Mouse (Mus musculus) CH12.LX (cell line): ENCODE measurements at regions not wholly inside any gene's neighbourhood (a gene's known extent, or its start where the extent isn't known, plus 50 kb on each side); places are given as distances from the start of the nearest gene placed in this dataset.

Experiments used
- DNase-seq: peaks from one replicate; pipeline ENCODE4 v3.0.0-alpha.2; 2013; ENCODE audit errors: extremely low read depth
- H3K27ac ChIP-seq: 2 replicates; pipeline ENCODE4 v1.5.1; 2012; ENCODE audit warnings: low read depth, mild to moderate bottlenecking, control low read depth, moderate library complexity; ENCODE audit not compliant: insufficient read depth
- H3K27me3 ChIP-seq: replicated peaks from 2 replicates; pipeline ENCODE3; 2012; ENCODE audit warnings: inconsistent platforms
- H3K36me3 ChIP-seq, 2 experiments: replicated peaks in 1 of 2; 2 replicates each; pipeline versions ENCODE3 to v1.6.1; 2012; ENCODE audit warnings: inconsistent platforms in 1 of 2, low read length in 1 of 2, mild to moderate bottlenecking in 1 of 2, mixed read lengths in 1 of 2, moderate library complexity in 1 of 2; ENCODE audit not compliant: control insufficient read depth in 1 of 2, insufficient read depth in 1 of 2
- H3K4me1 ChIP-seq, 2 experiments: 2 replicates each; pipeline ENCODE4 v1.6.1; 2012; ENCODE audit warnings: inconsistent platforms in 1 of 2, moderate library complexity in 1 of 2; ENCODE audit not compliant: insufficient read depth in 2 of 2, control insufficient read depth in 1 of 2
- H3K4me2 ChIP-seq: 2 replicates; pipeline ENCODE4 v1.6.1; 2012; ENCODE audit warnings: low read depth, mild to moderate bottlenecking, control low read depth; ENCODE audit not compliant: poor library complexity, insufficient read depth, severe bottlenecking
- H3K4me3 ChIP-seq, 3 experiments: fragments of 150-350 bp in 1 of 3; sonication (generic) in 1 of 3; replicated peaks in 1 of 3; 2 replicates each; pipeline versions ENCODE3 to v1.5.1; 2011 to 2012; ENCODE audit warnings: low read depth in 2 of 3, low read length in 2 of 3, mild to moderate bottlenecking in 2 of 3, moderate library complexity in 2 of 3, control low read depth in 1 of 3, improper control_type of control experiment in 1 of 3, inconsistent platforms in 1 of 3, mixed read lengths in 1 of 3; ENCODE audit not compliant: poor library complexity in 1 of 3
- H3K79me2 ChIP-seq: replicated peaks from 2 replicates; pipeline ENCODE4 v1.6.1; 2012; ENCODE audit warnings: mild to moderate bottlenecking, moderate library complexity; ENCODE audit not compliant: control insufficient read depth, poor library complexity, insufficient read depth, severe bottlenecking; ENCODE audit errors: extremely low read depth
- H3K9ac ChIP-seq: 2 replicates; pipeline ENCODE4 v1.6.1; 2012; ENCODE audit warnings: low read depth, mild to moderate bottlenecking, control low read depth, moderate library complexity; ENCODE audit not compliant: insufficient read depth
- H3K9me3 ChIP-seq: replicated peaks from 2 replicates; pipeline ENCODE3; 2012; ENCODE audit warnings: low read length, inconsistent platforms, mixed read lengths
- BHLHE40 ChIP-seq: IDR thresholded peaks from 2 replicates; pipeline ENCODE4 v1.6.1; 2011; ENCODE audit warnings: mild to moderate bottlenecking, low read depth, low read length, improper control_type of control experiment
- CHD2 ChIP-seq: IDR thresholded peaks from 2 replicates; pipeline ENCODE4 v1.6.1; 2011; ENCODE audit warnings: low read length, improper control_type of control experiment
- ELF1 ChIP-seq: IDR thresholded peaks from 2 replicates; pipeline ENCODE4 v1.6.1; 2014; ENCODE audit warnings: low read depth, mild to moderate bottlenecking, inconsistent platforms, low read length, improper control_type of control experiment
- EP300 ChIP-seq: IDR thresholded peaks from 2 replicates; pipeline ENCODE4 v1.6.1; 2011; ENCODE audit warnings: low read length, improper control_type of control experiment
- IRF4 ChIP-seq: IDR thresholded peaks from 2 replicates; pipeline ENCODE4 v1.6.1; 2014; ENCODE audit warnings: low read depth, mild to moderate bottlenecking, inconsistent platforms, low read length, improper control_type of control experiment
- JUN ChIP-seq: IDR thresholded peaks from 2 replicates; pipeline ENCODE4 v1.6.1; 2011; ENCODE audit warnings: low read depth, mild to moderate bottlenecking, low read length, improper control_type of control experiment, moderate library complexity; ENCODE audit not compliant: insufficient read depth
- JUND ChIP-seq: conservative IDR thresholded peaks from 2 replicates; pipeline ENCODE4 v1.6.1; 2011; ENCODE audit warnings: low read depth, low read length, improper control_type of control experiment
- KAT2A ChIP-seq: IDR thresholded peaks from 2 replicates; pipeline ENCODE4 v1.6.1; 2012; ENCODE audit warnings: low read length, improper control_type of control experiment, inconsistent platforms; ENCODE audit not compliant: insufficient replicate concordance
- MAFK ChIP-seq: IDR thresholded peaks from 2 replicates; pipeline ENCODE4 v1.6.1; 2011; ENCODE audit warnings: low read length, improper control_type of control experiment; ENCODE audit not compliant: insufficient replicate concordance
- MAZ ChIP-seq: IDR thresholded peaks from 2 replicates; pipeline ENCODE4 v1.6.1; 2012; ENCODE audit warnings: low read depth, mild to moderate bottlenecking, inconsistent platforms, low read length, improper control_type of control experiment, moderate library complexity
- NELFE ChIP-seq: IDR thresholded peaks from 2 replicates; pipeline ENCODE4 v1.6.1; 2011; ENCODE audit warnings: low read depth, low read length, improper control_type of control experiment
- POLR2A ChIP-seq: IDR thresholded peaks from 2 replicates; pipeline ENCODE4 v1.6.1; 2011; ENCODE audit warnings: low read depth, mild to moderate bottlenecking, improper control_type of control experiment, low read length
- RAD21 ChIP-seq: IDR thresholded peaks from 2 replicates; pipeline ENCODE4 v1.6.1; 2011; ENCODE audit warnings: low read depth, mild to moderate bottlenecking, low read length, improper control_type of control experiment, moderate library complexity
- RCOR1 ChIP-seq: conservative IDR thresholded peaks from 2 replicates; pipeline ENCODE4 v1.6.1; 2012; ENCODE audit warnings: low read depth, mild to moderate bottlenecking, inconsistent platforms, low read length, improper control_type of control experiment
- SIN3A ChIP-seq: IDR thresholded peaks from 2 replicates; pipeline ENCODE4 v1.6.1; 2012; ENCODE audit warnings: low read length, improper control_type of control experiment, inconsistent platforms
- TBP ChIP-seq: conservative IDR thresholded peaks from 2 replicates; pipeline ENCODE4 v1.6.1; 2011; ENCODE audit warnings: low read depth, low read length, improper control_type of control experiment
- TCF12 ChIP-seq: IDR thresholded peaks from 2 replicates; pipeline ENCODE4 v1.6.1; 2014; ENCODE audit warnings: low read depth, mild to moderate bottlenecking, inconsistent platforms, low read length, improper control_type of control experiment
- UBTF ChIP-seq: IDR thresholded peaks from 2 replicates; pipeline ENCODE4 v1.6.1; 2012; ENCODE audit warnings: low read depth, mild to moderate bottlenecking, inconsistent platforms, low read length, improper control_type of control experiment, moderate library complexity
- ZC3H11A ChIP-seq: IDR thresholded peaks from 2 replicates; pipeline ENCODE4 v1.6.1; 2012; ENCODE audit warnings: low read depth, mild to moderate bottlenecking, inconsistent platforms, low read length, improper control_type of control experiment
- ZKSCAN1 ChIP-seq: IDR thresholded peaks from 2 replicates; pipeline ENCODE4 v1.6.1; 2012; ENCODE audit warnings: low read depth, inconsistent platforms, low read length, improper control_type of control experiment, borderline replicate concordance
- ZMIZ1 ChIP-seq: IDR thresholded peaks from 2 replicates; pipeline ENCODE4 v1.6.1; 2012; ENCODE audit warnings: low read depth, mild to moderate bottlenecking, inconsistent platforms, low read length, improper control_type of control experiment
- dilution Hi-C: fragments of 300-500 bp; cut with MboI; formaldehyde crosslinking; loops from 2 replicates; pipeline ENCODE4 v1.14.3; 2020; ENCODE audit warnings: low sequenced_read_pairs; ENCODE audit not compliant: extremely low pct_unique_long_range_greater_than_20kb, extremely low pct_ligation_motif_present
- in situ Hi-C: fragments of 300-500 bp; cut with MboI; formaldehyde crosslinking; loops from 3 replicates; pipeline ENCODE4 v1.14.3; 2019; ENCODE audit warnings: low sequenced_read_pairs, low pct_ligation_motif_present, low pct_unique_long_range_greater_than_20kb, mixed read lengths

GRCm38 (mm10) chr5:75256186-75256585 is 104.1 kb downstream of the Pdgfra start:
- Histone ChIP-seq H3K4me1 (no peaks in the 10 kb centered on the region), H3K27ac (no peak overlapping the region), H3K36me3 (peaks cover 0 to 24% of the 10 kb centered on the region in 2 experiments), H3K27me3 (no peaks in the 10 kb centered on the region), H3K79me2 (no peaks in the 10 kb centered on the region), H3K4me3 (no peak overlapping the region), H3K4me2 (no peak overlapping the region), H3K9me3 (no peaks in the 10 kb centered on the region), H3K9ac (no peak overlapping the region)
- TF ChIP-seq JUND (no peak), POLR2A (no peak), ZKSCAN1 (no peak), BHLHE40 (no peak), NELFE (no peak)
- DNase-seq: no peak
- in situ Hi-C loops (no loop called here), dilution Hi-C loops (no loop called here)

- Histone ChIP-seq H3K4me1 (no peaks in the 10 kb centered on the region), H3K4me2 (no peak overlapping the region), H3K27me3 (no peaks in the 10 kb centered on the region), H3K4me3 (no peak overlapping the region), H3K9ac (no peak overlapping the region), H3K27ac (no peak overlapping the region), H3K9me3 (no peaks in the 10 kb centered on the region), H3K36me3 (peaks cover 0 to 27% of the 10 kb centered on the region in 2 experiments), H3K79me2 (no peaks in the 10 kb centered on the region)
- dilution Hi-C loops (no loop called here), in situ Hi-C loops (no loop called here)
- DNase-seq: no peak
- no peak for TF ChIP-seq MAFK
- no peak for TF ChIP-seq SIN3A
- TF ChIP-seq RCOR1: no peak
- no peak for TF ChIP-seq BHLHE40
- no peak for TF ChIP-seq EP300
- no peak for TF ChIP-seq ZMIZ1
- no peak for TF ChIP-seq KAT2A
- no peak for TF ChIP-seq TBP
- no peak for TF ChIP-seq NELFE
- TF ChIP-seq TCF12: no peak
- TF ChIP-seq ELF1: no peak
- TF ChIP-seq MAZ: no peak
- TF ChIP-seq JUN: no peak
- no peak for TF ChIP-seq ZC3H11A
- TF ChIP-seq IRF4: no peak
- no peak for TF ChIP-seq UBTF
- no peak for TF ChIP-seq JUND
- TF ChIP-seq RAD21: no peak
- TF ChIP-seq CHD2: no peak
These were observed 105.0 kb downstream of the Pdgfra start for GRCm38 (mm10) chr5:75257067-75257466.
